Mouse (Mus musculus) liver (tissue): ENCODE results near the gene Tent2.

Source experiments
- DNase-seq: peaks from one replicate; pipeline ENCODE4 v3.0.0-alpha.2; 2020; ENCODE audit warnings: mixed read lengths

Tent2 gene

GRCm38 (mm10) chr13:93141184-93141583 lies 51.0 kb downstream of the Tent2 start:
- no peak for DNase-seq

DNA sequence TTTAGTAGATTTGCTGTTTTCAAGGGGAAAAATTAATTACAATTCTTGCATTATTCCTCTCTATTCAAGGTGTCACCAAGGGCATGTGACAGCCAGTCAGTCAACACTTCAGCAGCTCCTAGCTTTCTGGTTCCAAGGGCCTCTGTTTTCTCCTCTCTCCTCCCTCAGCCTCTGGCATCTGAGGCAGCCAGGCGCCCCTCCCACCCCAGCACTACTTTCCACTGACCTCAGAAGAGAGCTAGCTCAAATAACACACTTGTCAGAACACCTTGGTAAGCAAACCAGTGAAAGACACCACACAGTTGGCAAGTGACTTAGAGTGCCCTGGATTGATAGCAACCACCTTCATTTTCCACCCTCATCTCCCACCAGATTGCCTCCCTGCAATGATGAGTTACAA lies 54.1 kb downstream of the Tent2 start:
- DNase-seq: no peak

GRCm38 (mm10) chr13:93137098-93137497 lies 55.1 kb downstream of the Tent2 start:
- no peak for DNase-seq

GRCm38 (mm10) chr13:93136251-93136650 lies 55.9 kb downstream of the Tent2 start:
- no peak for DNase-seq

GRCm38 (mm10) chr13:93135501-93135900 lies 56.7 kb downstream of the Tent2 start:
- no peak for DNase-seq

DNA sequence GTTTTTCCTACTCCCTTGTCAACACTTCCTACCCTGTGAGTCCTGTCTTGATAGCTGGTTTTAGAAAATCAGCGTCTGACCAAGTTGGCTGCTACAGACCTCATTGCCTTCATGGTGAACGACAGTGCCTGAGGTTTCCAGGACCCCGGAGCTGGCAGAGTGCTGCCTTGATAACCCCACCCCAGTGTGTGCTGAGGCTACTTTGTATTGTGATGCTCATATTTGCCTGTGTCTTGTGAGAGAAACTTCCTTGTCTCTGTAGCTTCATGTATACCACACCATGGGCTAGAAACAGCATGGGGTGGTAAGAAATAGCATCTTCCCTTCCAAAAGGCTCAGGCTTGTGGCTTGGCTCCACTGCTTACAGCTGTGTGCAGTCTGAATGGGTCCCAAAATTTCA lies 61.5 kb downstream of the Tent2 start:
- no peak for DNase-seq

DNA sequence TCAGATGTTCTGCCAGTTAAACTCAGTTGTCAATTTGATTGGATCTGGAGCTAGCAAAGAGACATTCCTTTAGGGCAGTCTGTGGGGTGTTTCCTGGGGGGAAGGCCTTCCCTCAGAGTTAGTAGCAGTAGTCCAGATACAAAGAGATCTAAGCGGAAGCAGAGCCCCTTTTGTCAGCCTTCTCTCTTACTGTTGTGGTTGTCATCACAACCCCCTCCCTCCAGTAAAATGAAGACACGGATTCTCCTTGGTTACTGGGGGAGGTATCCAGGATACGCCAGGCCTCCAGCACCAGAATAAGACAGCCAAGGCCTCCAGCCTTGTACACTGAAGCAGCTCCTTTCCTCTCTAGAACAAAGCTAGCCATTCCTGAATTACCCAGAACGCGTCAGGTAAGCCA lies 63.2 kb downstream of the Tent2 start:
- DNase-seq: no peak

DNA sequence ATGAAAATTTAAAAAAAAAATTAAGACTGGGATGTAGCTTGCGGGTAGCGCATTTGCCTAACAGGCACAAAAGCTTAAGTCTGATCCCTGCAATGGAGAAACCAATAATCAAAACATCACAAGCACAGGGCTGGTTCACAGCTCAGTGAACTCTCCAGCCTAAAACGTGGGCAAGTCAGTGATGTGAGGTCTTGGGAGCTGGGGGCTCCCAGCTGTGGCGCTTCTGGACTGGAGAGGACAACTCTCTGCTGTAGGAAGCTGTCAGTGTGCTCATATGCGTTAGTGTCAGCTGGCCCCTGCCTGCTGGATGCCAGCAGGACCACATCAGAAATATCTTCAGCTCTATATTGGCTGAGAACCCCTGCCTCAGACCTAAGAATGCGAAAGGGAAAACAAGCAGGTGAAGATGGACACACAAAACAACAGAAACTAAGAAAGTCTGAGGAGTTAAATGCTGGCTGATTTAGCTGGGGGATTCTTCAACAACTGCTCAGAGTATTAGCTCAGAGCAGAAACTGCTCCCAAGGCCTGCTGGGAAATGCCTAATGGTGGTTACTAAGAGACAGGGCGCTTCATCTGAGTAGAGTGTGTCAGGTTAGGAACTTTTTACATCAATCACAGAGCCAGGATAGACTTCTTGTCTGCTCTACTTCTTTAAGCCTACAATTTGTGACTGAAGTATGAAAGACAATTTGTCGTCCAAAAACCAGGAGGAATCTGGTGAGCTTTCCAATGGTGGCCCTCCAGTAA lies 63.9 kb downstream of the Tent2 start:
- DNase-seq: no peak

DNA sequence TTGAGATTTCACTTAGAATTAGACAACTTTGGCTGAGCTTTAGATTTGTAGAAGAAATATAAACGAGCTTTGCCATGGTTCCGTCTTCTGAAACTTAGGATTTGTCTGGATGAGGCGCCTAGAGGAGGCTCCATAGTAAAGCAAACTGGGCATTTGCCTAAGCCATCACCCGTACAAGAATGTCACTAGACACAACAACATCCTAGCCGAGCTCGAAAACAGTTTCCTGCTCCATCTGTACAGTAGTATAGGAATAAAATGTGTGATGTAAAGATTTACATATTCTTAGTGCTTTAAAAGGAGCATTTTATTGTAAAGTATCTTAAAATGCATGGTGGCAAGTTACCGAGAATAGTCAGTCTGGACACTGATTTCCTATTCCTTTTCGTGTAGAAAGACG lies 69.9 kb downstream of the Tent2 start:
- DNase-seq: no peak

- DNase-seq: no peak
Observed at GRCm38 (mm10) chr13:93117241-93117640, 74.9 kb downstream of the Tent2 start.

- DNase-seq: no peak
Observed at GRCm38 (mm10) chr13:93102340-93103090, 89.7 kb downstream of the Tent2 start.

GRCm38 (mm10) chr13:93098596-93098995 lies 93.6 kb downstream of the Tent2 start:
- no peak for DNase-seq

DNA sequence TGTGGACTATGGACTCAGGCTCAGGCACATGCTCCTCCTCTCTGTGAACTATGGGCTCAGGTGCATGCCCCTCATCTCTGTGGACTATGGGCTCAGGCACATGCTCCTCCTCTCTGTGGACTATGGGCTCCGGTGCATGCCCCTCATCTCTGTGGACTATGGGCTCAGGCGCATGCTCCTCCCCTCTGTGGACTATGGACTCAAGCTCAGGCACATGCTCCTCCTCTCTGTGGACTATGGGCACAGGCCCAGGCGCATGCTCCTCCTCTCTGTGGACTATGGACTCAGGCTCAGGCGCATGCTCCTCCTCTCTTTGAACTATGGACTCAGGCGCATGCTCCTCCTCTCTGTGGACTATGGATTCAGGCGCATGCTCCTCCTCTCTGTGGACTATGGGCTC lies 95.5 kb downstream of the Tent2 start:
- DNase-seq: no peak
